Mouse (Mus musculus): ENCODE measurements around the gene Ankrd23. TPM values are rescaled to one million over a fixed set of nuclear protein-coding genes. Genes with fewer than 3 reads are reported as not detected.

Gene Ankrd23
- polyA plus RNA-seq, 1 experiment = 56.2 TPM

DNA sequence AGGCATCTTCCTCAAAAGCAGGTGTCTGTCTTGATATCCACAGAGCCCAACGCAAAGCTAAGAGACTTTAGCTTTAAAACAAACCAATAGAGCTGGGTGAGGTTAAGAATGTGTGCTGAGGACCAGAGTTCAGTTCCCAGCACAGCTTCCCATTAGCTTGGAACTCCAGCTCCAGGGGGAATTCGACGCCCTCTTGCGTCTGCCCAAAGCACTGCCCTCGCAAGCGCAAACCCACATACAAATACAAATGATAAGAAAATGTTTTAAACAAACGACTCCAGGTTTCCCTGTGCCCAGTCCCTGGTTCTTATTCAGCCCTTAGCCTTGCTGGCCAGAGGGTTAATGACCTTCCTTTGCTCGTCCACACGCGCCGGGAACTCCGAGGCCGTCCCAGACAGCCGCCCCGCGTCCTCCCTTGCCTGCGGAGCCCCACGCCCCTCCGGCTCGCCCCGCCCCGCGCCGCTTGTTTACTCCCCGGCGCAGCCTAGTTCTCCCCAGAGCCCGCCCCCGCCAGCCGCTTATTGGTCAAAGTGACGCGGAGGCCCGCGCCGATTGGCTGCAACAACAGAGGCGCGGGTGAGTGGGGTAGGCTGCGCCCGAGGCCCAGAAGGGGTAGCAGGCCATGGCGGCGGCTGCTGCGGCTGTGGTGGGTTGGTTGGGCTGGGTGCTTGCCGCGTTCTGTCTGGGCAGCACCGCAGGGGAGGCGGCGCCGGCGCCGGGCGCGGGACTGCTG lies 25.2 kb downstream of the Ankrd23 start, which contains the start of gene Cnnm3:
Cnnm3 (plus strand) TSS at position 579 of the 733 bp plus-strand sequence.
- Histone ChIP-seq H3K4me3 (ENCODE audit: control insufficient read depth, insufficient read depth, low read length) (peak within 1 kb of the TSS; percentile 69), H3K27me3 (ENCODE audit: control insufficient read depth, insufficient read depth, low read length) (no peaks in the 10 kb centered on the region), H3K4me1 (replicated peaks; ENCODE audit: control insufficient read depth, insufficient read depth, low read length) (peaks cover 5% of the 10 kb centered on the region), H3K27ac (ENCODE audit: control insufficient read depth, insufficient read depth, low read length) (peak within 1 kb of the TSS; percentile 51), H3K36me3 (ENCODE audit: control insufficient read depth, insufficient read depth, low read length) (peaks cover 6% of the 10 kb centered on the region; the same call in 1 of the 2 replicates)
- DNase-seq = peak; percentile 100
- peak; percentile 95 for TF ChIP-seq POLR2A (IDR thresholded peaks at IDR 0.05; ENCODE audit: control insufficient read depth, extremely low read depth, insufficient read depth, low read length, poor library complexity)
- peak; percentile 52; the same call in 1 of the 2 replicates for TF ChIP-seq CTCF (IDR thresholded peaks at IDR 0.05; ENCODE audit: borderline replicate concordance, control insufficient read depth, extremely low read depth, insufficient read depth, low read length, poor library complexity)
- WGBS = 3% methylated on average over 51 of the region's 51 CpGs

DNA sequence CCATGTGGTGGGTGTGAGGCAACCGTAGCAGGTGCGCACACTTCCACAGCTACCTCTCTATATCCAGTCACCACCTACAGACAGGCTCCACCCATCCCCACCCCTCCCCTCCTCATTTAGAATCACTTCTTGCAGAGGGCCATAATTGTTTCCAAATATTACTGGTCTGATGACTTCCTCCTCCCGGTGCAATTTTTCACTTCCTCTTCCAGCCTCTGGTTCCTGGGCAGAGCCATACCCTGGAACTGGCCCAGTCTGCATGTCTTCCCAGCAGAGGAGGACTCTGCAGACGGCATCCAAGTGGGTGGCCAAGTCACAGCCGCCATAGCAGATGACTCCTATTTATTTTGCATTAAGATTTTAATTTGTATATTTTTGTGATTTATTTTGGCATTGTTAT lies 28.4 kb downstream of the Ankrd23 start:
- peaks cover 5% of the 10 kb centered on the region for H3K4me1 ChIP-seq (replicated peaks; ENCODE audit: control insufficient read depth, insufficient read depth, low read length)
- no peak overlapping the region for H3K27ac ChIP-seq (ENCODE audit: control insufficient read depth, insufficient read depth, low read length)
- no peak overlapping the region for H3K4me3 ChIP-seq (ENCODE audit: control insufficient read depth, insufficient read depth, low read length)
- DNase-seq = no peak
- peaks cover 6% of the 10 kb centered on the region; the same call in 1 of the 2 replicates for H3K36me3 ChIP-seq (ENCODE audit: control insufficient read depth, insufficient read depth, low read length)
- WGBS = 75% methylated on average over 5 of the region's 5 CpGs
- H3K27me3 ChIP-seq (ENCODE audit: control insufficient read depth, insufficient read depth, low read length) = no peaks in the 10 kb centered on the region
- TF ChIP-seq POLR2A (IDR thresholded peaks at IDR 0.05; ENCODE audit: control insufficient read depth, extremely low read depth, insufficient read depth, low read length, poor library complexity) (no peak), CTCF (IDR thresholded peaks at IDR 0.05; ENCODE audit: borderline replicate concordance, control insufficient read depth, extremely low read depth, insufficient read depth, low read length, poor library complexity) (no peak)

DNA sequence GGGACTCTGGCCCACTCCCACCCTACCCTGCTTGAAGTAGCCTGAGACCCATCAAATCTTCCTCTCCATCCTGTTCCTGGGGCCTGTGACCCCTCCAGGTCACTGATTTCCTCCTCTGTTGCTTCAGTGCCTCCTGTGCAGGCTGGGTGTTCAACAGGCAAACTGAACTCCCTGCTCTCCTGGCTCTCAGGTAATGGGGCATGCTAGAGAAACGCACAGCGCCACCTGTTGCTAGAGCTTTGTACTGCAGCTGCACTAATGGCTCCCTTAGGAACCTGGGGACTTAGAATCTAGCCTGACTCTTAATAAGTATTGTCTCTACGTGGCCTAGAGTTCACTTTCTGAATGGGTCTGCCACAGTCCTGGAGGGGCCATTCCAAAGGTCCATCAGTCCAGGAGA lies 35.4 kb downstream of the Ankrd23 start:
- Histone ChIP-seq H3K27me3 (ENCODE audit: control insufficient read depth, insufficient read depth, low read length) (no peaks in the 10 kb centered on the region), H3K4me1 (replicated peaks; ENCODE audit: control insufficient read depth, insufficient read depth, low read length) (no peaks in the 10 kb centered on the region), H3K4me3 (ENCODE audit: control insufficient read depth, insufficient read depth, low read length) (no peak overlapping the region), H3K27ac (ENCODE audit: control insufficient read depth, insufficient read depth, low read length) (no peak overlapping the region), H3K36me3 (ENCODE audit: control insufficient read depth, insufficient read depth, low read length) (peaks cover 12% of the 10 kb centered on the region)
- TF ChIP-seq POLR2A (IDR thresholded peaks at IDR 0.05; ENCODE audit: control insufficient read depth, extremely low read depth, insufficient read depth, low read length, poor library complexity) (no peak), CTCF (IDR thresholded peaks at IDR 0.05; ENCODE audit: borderline replicate concordance, control insufficient read depth, extremely low read depth, insufficient read depth, low read length, poor library complexity) (peak; percentile 67; the same call in 1 of the 2 replicates)
- peak; percentile 82 for DNase-seq
- WGBS = 6% methylated on average over 3 of the region's 3 CpGs

- Histone ChIP-seq H3K4me3 (ENCODE audit: control insufficient read depth, insufficient read depth, low read length) (no peak overlapping the region), H3K27me3 (ENCODE audit: control insufficient read depth, insufficient read depth, low read length) (no peaks in the 10 kb centered on the region), H3K36me3 (ENCODE audit: control insufficient read depth, insufficient read depth, low read length) (peaks cover 12% of the 10 kb centered on the region; the same call in 1 of the 2 replicates), H3K4me1 (replicated peaks; ENCODE audit: control insufficient read depth, insufficient read depth, low read length) (0 out of 2 replicates have a peak, but pooled peaks cover 2% of the 10 kb centered on the region), H3K27ac (ENCODE audit: control insufficient read depth, insufficient read depth, low read length) (no peak overlapping the region)
- TF ChIP-seq POLR2A (IDR thresholded peaks at IDR 0.05; ENCODE audit: control insufficient read depth, extremely low read depth, insufficient read depth, low read length, poor library complexity) (no peak), CTCF (IDR thresholded peaks at IDR 0.05; ENCODE audit: borderline replicate concordance, control insufficient read depth, extremely low read depth, insufficient read depth, low read length, poor library complexity) (no peak)
- 92% methylated on average over 2 of the region's 2 CpGs for WGBS
- DNase-seq = no peak
These were observed 39.4 kb downstream of the Ankrd23 start for GRCm38 (mm10) chr1:36497312-36497711.

DNA sequence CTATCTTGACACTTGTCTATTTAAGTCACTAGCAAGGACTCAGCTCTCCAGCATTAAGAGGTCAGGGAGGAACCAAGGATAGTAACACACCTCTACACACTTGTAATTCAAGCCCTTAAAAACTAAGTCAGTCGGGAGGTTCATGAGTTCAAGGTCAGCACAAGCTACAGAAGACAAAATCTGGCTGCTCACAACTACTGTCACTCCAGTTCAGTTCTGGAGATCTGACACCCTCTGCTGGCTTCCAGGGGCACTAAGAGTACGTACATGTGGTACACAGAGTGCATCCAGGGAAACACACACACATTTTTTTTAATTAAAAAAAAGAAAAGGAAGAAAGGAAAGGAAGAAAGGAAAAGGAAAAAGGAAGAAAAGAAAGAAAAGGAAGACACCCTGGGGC lies 40.0 kb downstream of the Ankrd23 start:
- Histone ChIP-seq H3K4me1 (replicated peaks; ENCODE audit: control insufficient read depth, insufficient read depth, low read length) (0 out of 2 replicates have a peak, but pooled peaks cover 2% of the 10 kb centered on the region), H3K27me3 (ENCODE audit: control insufficient read depth, insufficient read depth, low read length) (no peaks in the 10 kb centered on the region), H3K4me3 (ENCODE audit: control insufficient read depth, insufficient read depth, low read length) (no peak overlapping the region), H3K36me3 (ENCODE audit: control insufficient read depth, insufficient read depth, low read length) (peaks cover 12% of the 10 kb centered on the region; the same call in 1 of the 2 replicates), H3K27ac (ENCODE audit: control insufficient read depth, insufficient read depth, low read length) (no peak overlapping the region)
- no peak for DNase-seq
- WGBS = 85% methylated on average over 2 of the region's 2 CpGs
- TF ChIP-seq CTCF (IDR thresholded peaks at IDR 0.05; ENCODE audit: borderline replicate concordance, control insufficient read depth, extremely low read depth, insufficient read depth, low read length, poor library complexity) (no peak), POLR2A (IDR thresholded peaks at IDR 0.05; ENCODE audit: control insufficient read depth, extremely low read depth, insufficient read depth, low read length, poor library complexity) (no peak)

DNA sequence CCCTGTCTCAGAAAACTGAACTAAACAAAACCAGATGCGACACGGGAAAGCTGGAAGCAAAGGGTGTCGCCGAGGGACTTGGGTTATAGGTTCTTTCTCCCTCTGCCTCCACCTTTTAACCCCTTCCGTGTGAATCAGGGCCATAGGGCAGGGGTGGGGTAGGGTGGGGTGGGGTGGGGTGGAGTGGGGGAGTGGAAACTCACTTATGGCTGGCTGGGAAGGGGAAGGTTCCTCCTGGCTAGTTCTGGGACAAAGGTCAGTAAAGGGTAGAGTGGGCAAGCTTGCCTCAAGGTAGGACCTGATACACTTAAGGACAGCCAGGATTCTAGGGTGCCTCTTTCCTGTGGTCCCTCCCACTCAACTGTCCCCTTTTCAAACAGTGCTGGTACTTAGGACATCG lies 43.4 kb downstream of the Ankrd23 start:
- no peak for TF ChIP-seq POLR2A (IDR thresholded peaks at IDR 0.05; ENCODE audit: control insufficient read depth, extremely low read depth, insufficient read depth, low read length, poor library complexity)
- no peak for TF ChIP-seq CTCF (IDR thresholded peaks at IDR 0.05; ENCODE audit: borderline replicate concordance, control insufficient read depth, extremely low read depth, insufficient read depth, low read length, poor library complexity)
- no peak for DNase-seq
- Histone ChIP-seq H3K36me3 (ENCODE audit: control insufficient read depth, insufficient read depth, low read length) (no peaks in the 10 kb centered on the region), H3K4me1 (replicated peaks; ENCODE audit: control insufficient read depth, insufficient read depth, low read length) (0 out of 2 replicates have a peak, but pooled peaks cover 2% of the 10 kb centered on the region), H3K27ac (ENCODE audit: control insufficient read depth, insufficient read depth, low read length) (no peak overlapping the region), H3K27me3 (ENCODE audit: control insufficient read depth, insufficient read depth, low read length) (no peaks in the 10 kb centered on the region), H3K4me3 (ENCODE audit: control insufficient read depth, insufficient read depth, low read length) (no peak overlapping the region)
- 93% methylated on average over 6 of the region's 6 CpGs for WGBS

Measured in thymus, adult 2 months (tissue).